23 mouse cellular contexts compared by ENCODE assay signal in genomic region chr13:35302088-35302487, GRCm38 (mm10).
DNase-seq lines count a peak whose midpoint lies in the region; ATAC-seq lines count a peak whose summit lies in the region.
"Had no signal": no experiment of that assay in that cellular context is flagged by ENCODE, and none has a peak within 500 bp of the region (broad histone marks: within the 10 kb centered on the region; RNA-seq: fewer than 3 reads in every experiment).

No protein-coding gene starts in this region.

- no peaks in the 10 kb centered on the region for H3K27me3 ChIP-seq in forebrain, embryonic 11.5 days (ENCODE audit: control insufficient read depth, insufficient read depth, low read length)
- H3K27me3 ChIP-seq: embryonic facial prominence, embryonic 13.5 days; embryonic facial prominence, embryonic 15.5 days; forebrain, embryonic 13.5 days; forebrain, embryonic 15.5 days; Patski had no signal

- H3K4me2 ChIP-seq in forebrain, embryonic 11.5 days (ENCODE audit: low read depth, low read length, severe bottlenecking), result no peak overlapping the region
- H3K4me2 ChIP-seq: embryonic facial prominence, embryonic 13.5 days; embryonic facial prominence, embryonic 15.5 days; forebrain, embryonic 13.5 days; forebrain, embryonic 15.5 days had no signal

- H3K4me3 ChIP-seq in forebrain, embryonic 11.5 days (ENCODE audit: low read depth, low read length), result no peak overlapping the region
- H3K4me3 ChIP-seq: embryonic facial prominence, embryonic 13.5 days; embryonic facial prominence, embryonic 15.5 days; erythroblast, embryonic 14.5 days; forebrain, embryonic 10.5 days; forebrain, embryonic 13.5 days; forebrain, embryonic 15.5 days had no signal

- 0 out of 2 replicates have a peak, but pooled peaks have one; percentile 39 for ATAC-seq in common myeloid progenitor, adult 5-6 weeks (replicated peaks; ENCODE audit: low read depth, poor library complexity, severe bottlenecking)
- 0 out of 2 replicates have a peak, but pooled peaks have one; percentile 21 for ATAC-seq in megakaryocyte, adult 5-6 weeks (ENCODE audit: poor library complexity, severe bottlenecking)
- ATAC-seq in forebrain, embryonic 11.5 days (replicated peaks; ENCODE audit: low FRiP score), result no peak
- ATAC-seq: forebrain, embryonic 13.5 days; forebrain, embryonic 15.5 days; forebrain, postnatal 0 days; Patski had no signal

- H3K9ac ChIP-seq in forebrain, embryonic 11.5 days (ENCODE audit: low read length), result no peak overlapping the region
- H3K9ac ChIP-seq: embryonic facial prominence, embryonic 13.5 days; embryonic facial prominence, embryonic 15.5 days; forebrain, embryonic 13.5 days; forebrain, embryonic 15.5 days; forebrain, postnatal 0 days had no signal

- H3K4me1 ChIP-seq in forebrain, embryonic 11.5 days (replicated peaks; ENCODE audit: control insufficient read depth, insufficient read depth, low read length), result no peaks in the 10 kb centered on the region
- H3K4me1 ChIP-seq: embryonic facial prominence, embryonic 13.5 days; embryonic facial prominence, embryonic 15.5 days; forebrain, embryonic 10.5 days; forebrain, embryonic 13.5 days; forebrain, embryonic 15.5 days had no signal

- H3K9me3 ChIP-seq in forebrain, embryonic 11.5 days (ENCODE audit: control insufficient read depth, low read length), result no peaks in the 10 kb centered on the region
- H3K9me3 ChIP-seq: embryonic facial prominence, embryonic 13.5 days; embryonic facial prominence, embryonic 15.5 days; forebrain, embryonic 10.5 days; forebrain, embryonic 13.5 days; forebrain, embryonic 15.5 days had no signal

- WGBS in forebrain, embryonic 11.5 days, result 74% methylated on average over 1 of the region's 1 CpGs

- DNase-seq in 416B (ENCODE audit: low read depth), result peak; percentile 11
- no peak for DNase-seq in forebrain, embryonic 11.5 days (ENCODE audit: low spot score)
- DNase-seq in embryo, embryonic 10 days (ENCODE audit: low spot score), result no peak
- DNase-seq: adrenal gland, adult 2 months; adrenal gland, postnatal 10 days; adrenal gland, postnatal 25 days; cerebellum, adult 11 months; cerebellum, adult 18-20 months; cerebellum, adult 8-10 months; cerebellum, adult 9-11 months; cerebellum, postnatal 14 days; cerebellum, postnatal 36 days; embryo, embryonic 11 days; forebrain, postnatal 0 days had no signal

- H3K27ac ChIP-seq in forebrain, embryonic 11.5 days (ENCODE audit: low read depth, low read length), result no peak overlapping the region
- H3K27ac ChIP-seq: embryonic facial prominence, embryonic 13.5 days; embryonic facial prominence, embryonic 15.5 days; forebrain, embryonic 10.5 days; forebrain, embryonic 13.5 days; forebrain, embryonic 15.5 days had no signal

- no peaks in the 10 kb centered on the region for H3K36me3 ChIP-seq in forebrain, embryonic 11.5 days (ENCODE audit: control insufficient read depth, insufficient read depth, low read length)
- H3K36me3 ChIP-seq: embryonic facial prominence, embryonic 13.5 days; embryonic facial prominence, embryonic 15.5 days; forebrain, embryonic 10.5 days; forebrain, embryonic 15.5 days had no signal
